Mouse (Mus musculus) megakaryocyte, adult 5-6 weeks (primary cell): Measurements from ENCODE around the gene Il23a. TPM values are rescaled to one million over a fixed set of nuclear protein-coding genes. Genes with fewer than 3 reads are reported as not detected.
"Not testable (repeated sequence)": the region's sequence is repeated elsewhere in the genome, so short reads cannot be mapped to it uniquely, and the experiment has no call there.

Source experiments
- ATAC-seq: 2 replicates; pipeline ENCODE4 v1.8.0; 2016; ENCODE audit warnings: mild to moderate bottlenecking, inconsistent platforms; ENCODE audit not compliant: poor library complexity, severe bottlenecking
- total RNA-seq, 2 experiments: library from RNA; stranded (forward) in 1 of 2; stranded (reverse) in 1 of 2; fragments of 153-499, 151-499 nt in 1 of 2; fragments of 221-1000, 200-1000 nt in 1 of 2; gene quantifications; 2 replicates each; pipeline versions ENCODE4 v1.2.3 to v1.2.4; 2015 to 2017

Il23a gene
- total RNA-seq (2015) (not detected in 2 replicates), total RNA-seq (2017) (0.12 TPM in 1 of 2 replicates, not detected in the other)

DNA sequence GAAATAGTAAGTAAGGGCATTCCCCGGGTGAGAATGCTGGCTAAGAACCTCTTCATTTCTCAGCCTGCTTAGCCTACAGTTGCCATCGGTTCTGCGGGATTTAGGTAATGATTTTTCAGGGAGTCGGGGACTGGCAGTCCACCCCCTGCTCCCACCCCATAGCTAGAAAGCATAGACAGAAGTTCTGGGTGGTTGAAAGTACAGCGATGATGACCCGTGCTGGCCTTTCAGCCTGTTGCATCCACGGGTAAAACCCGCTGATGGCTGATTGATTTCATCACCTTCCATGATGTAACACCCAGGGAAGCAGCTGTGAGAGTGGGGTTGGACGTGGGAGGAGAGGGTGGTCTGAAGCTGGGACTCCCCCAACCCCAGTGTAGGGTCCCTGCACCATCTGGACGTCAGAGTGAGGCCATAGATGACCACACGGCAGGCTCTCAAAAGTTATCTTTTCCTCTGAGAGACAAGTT is at the start of gene Il23a:
Gene Il23a (minus strand): TSS at position 51 of the 470 bp plus-strand sequence.
- ATAC-seq: 0 out of 2 replicates have a peak, but pooled peaks have one; percentile 3

DNA sequence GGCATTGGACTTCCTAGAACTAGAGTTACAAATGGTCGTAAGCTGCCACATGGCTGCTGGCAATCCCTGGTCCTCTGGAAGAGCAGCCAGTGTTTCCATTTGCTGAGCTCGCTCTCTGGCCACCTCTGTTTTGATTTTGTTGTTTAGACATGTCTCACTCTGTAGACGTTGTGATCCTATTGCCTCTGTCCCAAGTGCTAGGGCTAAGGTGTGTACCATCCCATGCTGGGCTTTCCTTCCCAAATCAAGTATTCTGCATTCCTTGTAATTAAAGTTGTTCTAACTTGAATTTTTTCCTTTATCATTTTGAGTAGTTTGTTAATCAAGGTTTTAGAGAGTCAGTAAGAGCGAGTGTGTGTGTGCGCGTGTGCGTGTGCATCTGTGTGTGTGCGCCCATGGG is 49.0 kb upstream of the Il23a start:
- no peak for ATAC-seq

DNA sequence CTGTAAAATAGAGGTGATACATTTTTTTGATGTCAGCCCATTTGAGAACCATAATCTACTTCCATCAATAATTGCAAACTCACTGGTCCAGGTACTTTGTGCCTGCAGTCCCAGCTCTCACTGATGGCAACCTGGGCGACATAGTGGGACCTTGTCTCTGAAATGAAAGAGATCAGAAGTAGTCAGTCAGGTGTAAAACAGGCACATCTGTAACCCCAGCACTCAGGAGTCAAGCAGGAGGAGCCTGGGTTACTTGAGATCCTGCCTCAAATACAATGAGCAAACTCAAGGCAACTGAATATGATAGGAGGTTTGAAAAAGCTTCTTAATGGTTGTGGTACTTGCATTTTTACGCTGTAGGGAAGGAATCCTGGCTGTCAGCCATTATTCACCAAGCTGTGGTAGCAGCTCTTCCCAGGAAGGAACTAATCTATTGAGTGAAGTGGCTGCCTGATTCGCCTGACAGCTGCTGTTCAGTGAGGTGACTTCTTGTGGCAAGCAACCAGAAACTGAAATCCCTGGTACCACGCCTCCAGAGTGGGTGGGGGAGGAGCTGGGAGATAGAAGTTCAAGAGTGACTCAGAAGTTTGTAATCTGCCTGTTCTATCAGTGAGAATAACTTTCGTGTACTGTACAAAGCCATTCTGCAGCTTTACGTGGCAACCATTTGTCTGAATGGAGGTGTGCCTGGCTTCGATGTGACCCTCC is 46.2 kb upstream of the Il23a start:
- ATAC-seq: peak; percentile 98

DNA sequence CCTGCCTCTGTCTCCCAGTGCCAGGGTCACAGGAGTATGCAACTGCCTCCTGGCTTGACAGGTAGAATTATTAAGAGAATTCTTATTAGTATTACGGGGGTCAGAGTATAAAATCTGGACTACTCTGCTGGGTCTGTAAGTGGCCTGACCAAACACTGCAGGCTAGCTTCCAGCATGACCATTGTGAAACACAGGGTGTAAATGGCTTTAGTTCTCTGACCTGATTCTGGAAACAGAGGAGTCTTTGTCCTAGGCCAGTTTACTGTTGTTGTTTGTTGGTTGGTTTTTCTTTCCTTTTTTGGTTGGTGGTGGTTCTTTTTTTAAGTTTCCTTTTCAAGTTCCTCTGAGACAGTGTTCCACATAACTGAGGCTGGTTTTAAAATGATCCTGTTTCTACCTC is 44.9 kb upstream of the Il23a start:
- ATAC-seq: no peak

DNA sequence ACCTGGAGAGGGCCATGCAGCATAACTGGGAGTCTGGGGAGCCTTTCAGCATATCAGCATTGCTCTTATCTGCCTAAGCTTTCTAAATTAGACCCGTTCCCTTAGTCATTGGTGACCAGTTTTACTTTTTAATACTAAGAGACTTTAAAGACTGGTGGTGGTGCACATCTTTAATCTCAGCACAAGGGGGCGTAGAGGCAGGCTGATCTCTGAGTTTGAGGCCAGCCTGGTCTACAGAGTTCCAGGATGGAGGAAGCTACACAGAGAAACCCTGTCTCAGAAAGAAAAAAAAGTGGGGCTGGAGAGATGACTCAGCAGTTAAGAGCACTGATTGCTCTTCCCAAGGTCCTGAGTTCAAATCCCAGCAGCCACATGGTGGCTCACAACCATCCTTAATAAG is 41.7 kb upstream of the Il23a start:
- ATAC-seq: no peak

DNA sequence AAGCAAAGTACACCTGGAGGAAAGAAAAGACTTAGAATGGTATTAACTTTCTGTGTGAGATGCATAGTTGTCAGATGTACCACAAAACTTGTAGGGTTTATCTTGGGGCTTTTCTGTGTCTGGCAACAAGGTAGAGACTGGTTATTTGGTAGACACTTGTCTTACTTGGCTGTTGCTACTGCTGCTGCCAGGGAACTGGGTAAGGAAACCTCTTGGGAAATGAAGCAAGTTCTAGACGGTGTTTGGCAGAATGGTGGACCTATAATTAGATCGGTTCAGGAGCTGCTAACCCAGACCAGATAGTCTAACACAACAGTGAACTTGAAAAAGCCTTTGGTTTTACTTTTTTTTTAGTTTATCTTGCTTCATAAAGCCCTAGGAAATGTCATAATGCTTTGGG is 40.4 kb upstream of the Il23a start:
- no peak for ATAC-seq

DNA sequence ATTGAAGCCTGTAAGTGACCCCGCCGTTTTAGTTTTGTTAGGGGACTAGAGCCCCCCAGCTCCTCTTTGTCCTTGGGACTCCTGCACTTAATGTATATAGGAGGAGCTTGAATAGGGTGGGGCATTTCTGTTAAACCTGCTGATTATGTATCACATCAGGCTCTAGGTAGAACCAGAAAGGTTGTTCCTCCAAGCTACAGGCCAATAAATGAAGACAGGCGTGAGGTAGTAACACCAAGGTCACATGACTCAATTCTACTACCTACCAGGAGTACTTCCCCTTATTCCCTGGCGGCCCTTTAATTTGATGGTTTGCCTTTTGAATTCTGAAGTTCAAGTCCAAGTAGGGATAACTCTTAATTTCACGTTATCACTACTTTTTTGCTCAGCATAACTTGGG is 39.9 kb upstream of the Il23a start:
- ATAC-seq: peak; percentile 53

DNA sequence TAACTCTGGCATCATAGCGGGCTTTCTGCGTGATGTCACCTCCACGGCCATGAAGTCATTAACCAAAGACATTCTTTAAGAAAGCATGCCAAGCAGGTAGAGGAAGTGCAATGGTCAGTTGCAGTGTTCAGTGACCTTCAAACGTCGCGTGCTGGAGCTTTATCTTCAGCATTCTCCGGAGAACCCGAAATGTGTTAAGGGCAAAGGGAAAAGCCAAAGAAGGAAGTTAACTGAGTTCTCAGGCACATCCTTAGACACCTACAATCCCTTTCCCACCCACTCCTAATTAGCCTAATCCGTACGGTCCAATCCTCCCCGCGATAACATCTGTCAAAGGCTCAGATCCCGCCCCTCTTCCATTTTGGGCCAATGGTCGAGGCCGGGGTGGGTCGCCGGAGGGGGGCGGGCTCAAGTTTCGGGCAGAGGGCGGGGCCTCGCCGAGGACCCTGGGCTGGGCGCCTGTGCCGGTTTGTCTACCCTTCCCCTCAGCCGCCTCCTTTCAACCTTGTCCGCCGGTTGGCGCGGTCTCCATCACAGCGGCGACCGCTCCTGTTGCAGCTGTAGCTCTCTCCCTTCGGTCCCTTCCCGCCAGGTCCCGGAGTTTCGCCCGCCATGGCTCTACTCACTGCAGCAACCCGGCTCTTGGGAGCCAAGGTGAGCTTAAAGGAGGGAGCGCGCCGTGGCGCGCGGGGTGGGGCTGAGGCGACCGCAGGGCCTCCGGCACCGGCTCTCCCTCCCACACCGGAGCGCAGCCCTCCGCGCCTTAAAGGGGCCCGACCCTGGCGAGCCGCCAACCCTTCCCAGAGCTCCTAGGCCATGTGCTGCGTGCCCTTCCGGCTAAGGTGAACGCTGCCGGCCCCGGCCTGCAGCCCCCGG is 39.0 kb upstream of the Il23a start, which contains the start of gene Cs:
Gene Cs (plus strand): TSS at position 429 of the 876 bp plus-strand sequence.
- ATAC-seq: peak; percentile 91

DNA sequence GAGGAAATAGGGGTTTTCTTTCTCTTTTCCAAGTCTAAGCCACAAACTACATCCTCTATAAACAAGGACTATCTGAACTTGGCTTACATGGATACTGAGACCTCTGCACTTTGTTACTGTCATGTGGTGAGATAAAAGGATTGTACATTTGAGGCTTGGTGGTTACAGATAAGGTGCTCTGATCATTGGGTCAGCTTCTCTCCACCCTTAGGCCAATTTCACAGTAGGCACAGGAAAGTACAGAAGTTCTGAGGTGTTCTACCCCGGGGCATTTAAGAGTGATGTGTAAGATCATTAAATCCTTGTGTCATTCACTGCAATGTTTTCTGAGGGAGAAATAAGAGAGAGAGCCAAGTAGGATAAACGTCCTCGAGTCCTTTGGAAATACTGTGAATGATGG is 38.0 kb upstream of the Il23a start:
- no peak for ATAC-seq

DNA sequence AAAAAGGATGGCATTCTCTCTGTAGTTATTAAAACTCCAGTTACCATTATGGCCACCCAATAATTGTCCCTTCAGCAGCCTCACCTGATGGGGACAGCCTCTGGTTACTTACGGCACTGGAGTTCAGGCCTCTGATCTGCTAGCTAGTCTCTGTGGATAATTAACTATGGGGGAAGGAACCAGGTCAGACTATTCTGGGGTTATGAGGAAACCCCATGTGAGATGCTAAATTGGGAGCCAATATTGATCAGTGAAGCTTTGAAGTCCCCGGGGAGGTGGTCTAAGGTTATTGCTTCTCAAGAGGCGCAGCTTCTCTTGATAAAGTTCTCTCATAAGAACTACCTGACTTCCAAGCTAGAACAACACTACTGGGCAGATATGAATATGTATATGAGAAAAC is 37.6 kb upstream of the Il23a start:
- no peak for ATAC-seq

DNA sequence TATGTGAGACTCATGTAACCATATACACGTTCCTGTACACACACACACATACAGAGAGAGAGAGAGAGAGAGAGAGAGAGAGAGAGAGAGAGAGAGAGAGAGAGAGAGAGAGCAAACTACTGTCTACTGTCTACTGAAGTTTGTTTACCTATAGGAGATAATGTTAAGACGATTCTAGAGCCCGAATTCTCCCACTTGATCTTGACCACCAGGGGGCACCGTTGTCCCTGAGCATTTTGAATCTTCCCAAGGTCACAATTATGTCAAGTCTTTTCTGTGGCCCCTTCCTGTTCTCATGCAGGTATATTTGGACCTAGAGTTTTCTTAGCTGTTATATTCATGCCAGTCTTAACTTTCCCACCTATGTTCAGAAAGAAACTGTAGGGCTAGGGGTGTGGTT is 37.0 kb upstream of the Il23a start:
- ATAC-seq: peak; percentile 33; the same call in 1 of the 2 replicates

DNA sequence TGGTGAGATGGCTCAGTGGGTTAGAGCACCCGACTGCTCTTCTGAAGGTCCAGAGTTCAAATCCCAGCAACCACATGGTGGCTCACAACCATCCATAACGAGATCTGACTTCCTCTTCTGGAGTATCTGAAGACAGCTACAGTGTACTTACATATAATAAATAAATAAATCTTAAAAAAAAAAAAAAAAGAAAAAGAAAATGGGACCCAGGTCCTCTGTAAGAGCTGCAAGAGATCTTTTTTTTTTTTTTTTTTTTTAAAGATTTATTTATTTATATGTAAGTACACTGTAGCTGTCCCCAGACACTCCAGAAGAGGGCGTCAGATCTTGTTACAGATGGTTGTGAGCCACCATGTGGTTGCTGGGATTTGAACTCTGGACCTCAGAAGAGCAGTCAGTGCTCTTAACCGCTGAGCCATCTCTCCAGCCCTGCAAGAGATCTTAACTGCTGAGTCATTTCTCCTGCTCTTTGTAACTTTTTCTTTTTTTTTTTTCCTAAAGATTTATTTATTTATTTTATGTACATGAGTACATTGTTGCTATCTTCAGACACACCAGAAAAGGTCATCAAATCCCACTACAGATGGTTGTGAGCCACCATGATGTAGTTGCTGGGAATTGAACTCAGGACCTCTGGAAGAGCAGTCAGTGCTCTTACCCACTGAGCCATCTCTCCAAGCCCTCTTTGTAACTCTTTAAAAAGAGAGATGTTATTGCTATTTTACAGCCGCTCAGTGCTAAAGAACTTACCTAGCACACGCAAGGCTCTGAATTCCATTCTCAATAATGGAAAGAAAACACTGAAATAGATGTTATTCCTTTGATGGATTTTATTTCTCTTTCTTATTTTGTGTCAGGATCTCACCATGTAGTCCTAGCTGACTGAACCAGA is 34.1 kb upstream of the Il23a start:
- ATAC-seq: not testable (repeated sequence)

DNA sequence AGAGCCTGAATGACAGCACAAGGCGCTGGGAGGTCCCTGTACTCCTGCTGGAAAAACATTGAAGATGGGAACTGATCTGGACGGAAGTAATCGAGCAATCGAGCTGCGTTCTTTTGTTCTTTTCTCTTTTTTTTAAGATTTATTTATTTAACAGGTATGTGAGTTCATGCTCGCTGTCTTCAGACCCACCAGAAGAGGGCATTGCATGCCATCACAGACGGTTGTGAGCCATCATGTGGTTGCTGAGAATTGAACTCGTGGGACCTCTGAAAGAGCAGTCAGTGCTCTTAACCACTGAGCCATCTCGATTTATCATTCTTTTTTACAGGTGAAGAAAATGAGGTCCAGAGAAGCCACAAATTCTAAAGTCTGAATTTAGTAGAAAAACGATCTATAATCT is 29.1 kb upstream of the Il23a start:
- no peak for ATAC-seq

DNA sequence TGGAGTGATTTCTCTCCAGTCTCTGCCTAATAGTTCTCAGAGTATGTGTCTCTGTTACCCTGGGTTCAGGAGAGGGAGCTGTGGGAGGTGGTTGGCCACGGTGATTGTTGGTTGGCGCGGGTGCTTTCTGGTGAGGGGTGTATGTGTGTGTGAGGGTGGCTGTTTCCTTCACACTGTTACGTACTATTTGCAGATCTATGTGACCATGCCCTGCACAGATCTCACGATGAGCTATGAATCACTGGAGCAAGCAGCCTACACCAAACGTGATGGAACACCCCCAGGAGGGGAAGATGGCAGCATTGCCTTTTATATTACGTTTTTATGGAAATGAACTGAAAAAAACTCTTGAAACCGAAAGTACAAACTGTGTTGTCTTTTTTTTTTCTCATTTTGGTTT is 28.3 kb upstream of the Il23a start:
- ATAC-seq: no peak

DNA sequence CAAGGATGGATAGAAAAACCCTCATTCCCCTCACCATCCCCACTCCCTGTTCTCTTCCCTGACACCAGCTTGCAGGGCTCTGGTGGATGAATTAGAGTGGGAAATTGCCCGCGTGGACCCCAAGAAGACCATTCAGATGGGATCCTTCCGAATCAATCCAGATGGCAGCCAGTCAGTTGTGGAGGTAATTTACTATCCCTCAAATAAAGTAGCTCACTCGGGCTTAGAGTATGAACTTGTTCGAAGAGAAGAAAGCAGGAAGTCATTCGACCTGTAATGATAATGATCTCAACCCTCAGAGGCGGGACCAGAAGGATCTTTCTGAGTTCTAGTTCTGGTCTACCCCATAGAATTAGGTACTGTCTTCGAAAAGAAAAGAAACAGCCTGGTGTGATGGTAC is 25.0 kb upstream of the Il23a start:
- no peak for ATAC-seq

DNA sequence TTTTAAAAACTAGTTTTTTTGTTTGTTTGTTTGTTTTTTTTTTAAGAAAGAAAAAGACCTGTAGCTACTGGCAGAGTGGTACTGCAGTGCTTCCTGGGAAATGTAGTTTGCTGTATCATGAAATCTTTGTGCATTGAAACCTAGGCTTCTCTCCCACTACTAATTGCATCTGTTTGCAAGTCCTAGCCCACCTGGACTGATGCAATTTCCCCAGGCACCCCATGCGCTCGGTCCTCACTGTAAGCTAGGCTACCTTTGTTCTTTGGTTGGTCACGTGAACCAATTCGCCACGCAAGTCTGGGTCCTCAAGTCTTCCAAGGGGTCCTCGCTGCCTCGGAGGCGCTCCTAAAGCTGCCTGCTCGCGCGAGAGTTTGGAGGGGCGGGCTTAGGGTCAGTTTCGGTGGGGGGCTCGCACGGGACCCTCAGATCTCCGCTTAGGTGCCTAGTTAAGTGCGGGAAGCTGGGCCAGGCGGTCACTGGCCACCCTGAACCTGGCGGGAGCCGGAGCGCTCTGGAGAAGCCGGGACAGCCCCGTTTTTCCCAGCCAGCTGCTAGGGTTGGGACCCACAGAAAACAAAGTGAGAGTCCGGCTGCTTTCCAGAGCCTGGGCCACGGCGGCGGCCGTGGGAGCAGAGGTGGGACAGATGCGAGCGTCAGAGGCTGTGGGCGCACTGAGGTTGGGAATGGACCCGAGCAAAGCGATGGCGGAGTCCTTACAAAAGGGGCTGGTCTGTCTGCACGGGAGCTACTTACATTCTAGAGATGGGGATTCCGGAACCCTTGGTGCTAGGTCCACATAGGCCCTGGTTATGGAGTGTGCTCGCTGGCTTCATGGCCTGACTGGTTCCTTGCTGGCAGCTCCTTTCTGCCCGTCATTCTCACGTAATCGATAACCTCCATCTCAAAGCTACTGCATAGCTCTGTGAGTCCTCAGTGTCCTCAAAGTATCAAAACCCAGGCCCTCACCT is 23.9 kb upstream of the Il23a start, which contains the start of gene Cnpy2:
Gene Cnpy2 (plus strand): TSS at position 319 of the 968 bp plus-strand sequence.
- peak; percentile 80 for ATAC-seq

DNA sequence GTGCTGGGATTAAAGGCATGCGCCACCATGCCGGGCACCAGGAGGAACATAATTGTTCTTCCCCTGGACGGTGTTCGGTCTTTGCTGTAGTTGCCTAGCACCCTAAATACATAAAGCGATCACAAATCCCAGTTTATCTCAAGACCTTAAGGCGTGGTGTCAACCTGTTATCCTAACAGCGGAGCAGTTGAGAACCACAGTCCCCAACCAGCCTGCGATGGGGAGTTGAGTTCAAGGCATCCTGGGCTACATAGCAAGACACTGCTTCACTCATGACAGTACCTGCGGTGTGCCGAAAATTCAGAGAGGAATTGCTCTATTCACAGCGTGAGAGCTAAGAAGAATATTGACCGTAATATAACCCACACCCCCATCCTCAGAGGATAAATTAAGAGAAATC is 23.1 kb upstream of the Il23a start:
- no peak for ATAC-seq

DNA sequence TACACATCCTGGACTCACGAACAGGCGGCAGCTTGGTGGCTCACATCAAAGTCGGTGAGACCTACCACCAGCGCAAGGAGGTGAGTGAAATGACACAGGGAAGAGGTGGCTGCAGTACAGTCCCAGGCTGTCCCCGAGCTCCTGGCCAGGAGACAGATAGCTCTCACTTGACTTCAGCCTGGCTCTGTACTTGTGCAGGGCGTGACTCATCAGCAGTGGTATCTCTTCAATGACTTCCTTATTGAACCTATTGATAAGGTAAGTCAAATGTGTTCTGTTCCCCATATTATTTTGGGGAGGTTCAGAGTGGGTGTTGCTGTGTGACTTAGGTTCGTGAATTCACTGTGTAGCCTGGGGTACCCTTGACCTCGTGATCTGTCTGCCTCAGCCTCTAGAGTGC is 17.0 kb upstream of the Il23a start:
- no peak for ATAC-seq

DNA sequence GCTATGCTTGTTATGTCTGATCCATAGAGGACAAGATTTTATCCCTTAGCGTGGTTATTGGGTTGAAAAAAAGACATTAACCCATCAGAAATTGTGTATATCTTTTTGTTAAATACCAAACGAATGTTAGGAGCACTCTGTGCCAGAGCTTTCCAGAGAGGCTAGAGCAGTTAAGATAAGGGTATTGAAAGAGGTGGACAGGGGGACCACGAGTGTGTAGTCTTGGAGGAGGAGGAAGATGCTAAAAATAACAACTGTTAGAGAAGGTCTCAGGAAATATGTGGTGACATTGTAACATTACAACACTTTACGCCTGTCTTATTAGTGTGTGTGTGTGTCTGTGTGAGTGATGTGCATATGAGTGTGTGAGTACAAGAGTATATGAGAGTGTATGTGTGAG is 12.3 kb upstream of the Il23a start:
- ATAC-seq: no peak

DNA sequence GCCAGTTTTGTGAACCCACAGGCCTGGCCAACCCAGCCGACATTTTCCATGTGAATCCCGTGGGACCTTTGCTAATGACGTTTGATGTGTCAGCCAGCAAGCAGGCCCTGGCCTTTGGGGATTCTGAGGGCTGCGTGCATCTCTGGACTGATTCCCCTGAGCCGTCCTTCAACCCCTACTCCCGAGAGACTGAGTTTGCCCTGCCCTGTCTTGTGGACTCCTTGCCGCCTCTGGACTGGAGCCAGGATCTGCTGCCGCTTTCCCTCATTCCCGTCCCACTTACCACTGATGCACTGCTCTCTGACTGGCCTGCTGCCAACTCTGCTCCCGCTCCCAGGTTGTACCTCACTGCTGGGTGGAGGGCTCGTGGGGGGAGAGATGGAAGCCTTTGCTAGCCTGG is 11.6 kb upstream of the Il23a start:
- ATAC-seq: no peak
